Mouse (Mus musculus): Measurements from ENCODE around the gene Mef2c.

GRCm38 (mm10) chr13:83484215-83484614, 19.6 kb upstream of the Mef2c start:
- no peak for TF ChIP-seq POLR2A (IDR thresholded peaks at IDR 0.05; ENCODE audit: borderline replicate concordance, insufficient read depth, low read length)
- no peak for TF ChIP-seq CTCF (IDR thresholded peaks at IDR 0.05; ENCODE audit: borderline replicate concordance, insufficient read depth, low read depth, low read length)
